Mouse (Mus musculus): ENCODE results near the gene Gm11361.

- no peak for TF ChIP-seq ZNF384 (IDR thresholded peaks at IDR 0.05; ENCODE audit: low read depth, low read length)
- no peak for TF ChIP-seq HCFC1 (IDR thresholded peaks at IDR 0.05; ENCODE audit: borderline replicate concordance, insufficient read depth, low read length)
Observed at GRCm38 (mm10) chr13:28294757-28295361, 37.5 kb downstream of the Gm11361 start.
